Mouse (Mus musculus) E14TG2a.4 (cell line): ENCODE data around the gene Morn2.

Experiments
- CTCF ChIP-seq: conservative IDR thresholded peaks from 2 replicates; pipeline ENCODE4 v1.5.1; 2014; ENCODE audit warnings: low read length
- NANOG ChIP-seq: IDR thresholded peaks from 2 replicates; pipeline ENCODE4 v1.6.1; 2014; ENCODE audit warnings: borderline replicate concordance, low read length, mixed read lengths

DNA sequence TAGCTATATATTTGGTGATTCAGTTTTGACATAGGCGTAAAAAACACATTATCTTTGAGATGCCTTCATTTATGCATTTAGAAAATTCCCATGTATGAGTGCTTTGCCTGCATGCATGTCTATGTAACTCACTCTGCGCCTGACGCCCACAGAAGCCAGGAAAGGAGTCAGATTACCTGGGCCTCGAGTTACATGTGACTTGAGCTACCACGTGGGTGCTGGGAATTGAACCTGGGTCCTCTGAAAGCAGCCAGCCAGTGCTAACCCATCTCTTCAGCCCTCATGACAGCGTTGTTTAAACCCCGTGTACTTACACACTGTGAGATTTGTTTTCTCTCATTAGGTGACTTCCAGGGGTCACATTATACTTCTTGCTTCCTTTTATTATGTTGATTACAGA is 34.5 kb downstream of the Morn2 start:
- TF ChIP-seq CTCF = no peak
- no peak for TF ChIP-seq NANOG
